Mouse (Mus musculus) heart, embryonic 11.5 days (tissue): ENCODE measurements at regions not wholly inside any gene's neighbourhood (a gene's known extent, or its start where the extent isn't known, plus 50 kb on each side); places are given as distances from the start of the nearest gene placed in this dataset.

Experiments
- ATAC-seq: fragments of 200-750 bp; cut with Nextera tagmentation; replicated peaks from 2 replicates; pipeline ENCODE4 v1.8.0; 2017; ENCODE audit warnings: moderate library complexity; ENCODE audit not compliant: insufficient number of reproducible peaks, low FRiP score, low TSS enrichment
- H3K27ac ChIP-seq: fragments of 300-500 bp; sonication (generic); 2 replicates; pipeline ENCODE4 v1.5.1; 2014; ENCODE audit warnings: mild to moderate bottlenecking, low read depth, low read length
- H3K27me3 ChIP-seq: fragments of 300-500 bp; sonication (generic); 2 replicates; pipeline ENCODE4 v1.6.1; 2014; ENCODE audit warnings: mild to moderate bottlenecking, low read length, mixed read lengths; ENCODE audit not compliant: control insufficient read depth, insufficient read depth
- H3K36me3 ChIP-seq: fragments of 300-500 bp; sonication (generic); 2 replicates; pipeline ENCODE4 v1.6.1; 2014; ENCODE audit warnings: mild to moderate bottlenecking, low read length, moderate library complexity, mixed read lengths; ENCODE audit not compliant: control insufficient read depth, insufficient read depth
- H3K4me1 ChIP-seq: fragments of 300-500 bp; sonication (generic); 2 replicates; pipeline ENCODE4 v1.6.1; 2014; ENCODE audit warnings: low read length; ENCODE audit not compliant: control insufficient read depth, insufficient read depth
- H3K4me2 ChIP-seq: fragments of 300-500 bp; sonication (generic); 2 replicates; pipeline ENCODE4 v1.6.1; 2014; ENCODE audit warnings: mild to moderate bottlenecking, moderate library complexity
- H3K4me3 ChIP-seq: fragments of 300-500 bp; sonication (generic); 2 replicates; pipeline ENCODE4 v1.5.1; 2014; ENCODE audit warnings: low read depth, low read length
- H3K9ac ChIP-seq: fragments of 300-500 bp; sonication (generic); 2 replicates; pipeline ENCODE4 v1.6.1; 2014; ENCODE audit warnings: mild to moderate bottlenecking, low read depth, low read length, moderate library complexity
- H3K9me3 ChIP-seq: fragments of 300-500 bp; sonication (generic); replicated peaks from 2 replicates; pipeline ENCODE4 v1.6.1; 2016; ENCODE audit warnings: low read length; ENCODE audit not compliant: control insufficient read depth
- WGBS: fragments of 180-500 bp; shearing (Covaris S2); extraction: QIAGEN DNeasy Blood & Tissue Kit; methylation state at CpG from one replicate; pipeline ENCODE4 v1.1.7; 2014; ENCODE audit not compliant: insufficient replicate concordance; 5-methylcytosine and 5-hydroxymethylcytosine counted together

DNA sequence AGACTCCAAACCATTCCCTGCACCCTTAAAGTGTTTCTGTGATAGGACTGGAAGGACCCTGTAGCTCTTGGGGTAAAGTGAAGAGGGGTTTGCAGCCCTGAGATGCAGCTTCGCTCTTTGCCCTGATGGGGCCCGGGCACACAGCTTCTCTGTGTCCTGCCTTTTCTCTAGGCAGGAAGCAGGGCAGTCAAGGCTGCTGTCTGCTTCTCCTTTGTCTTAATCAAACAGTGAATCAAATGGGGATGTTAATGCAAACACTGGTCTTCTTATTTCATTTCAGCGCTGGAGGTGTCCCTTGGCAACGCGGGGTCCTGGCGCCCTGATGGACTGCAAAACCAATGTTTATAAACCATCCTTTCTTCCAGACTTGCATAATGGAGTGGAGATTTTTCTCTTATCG, 200.6 kb upstream of the Tle4 start:
- Histone ChIP-seq H3K4me3 (no peak overlapping the region), H3K27me3 (peaks cover 42% of the 10 kb centered on the region), H3K27ac (no peak overlapping the region), H3K9ac (no peak overlapping the region), H3K4me2 (no peak overlapping the region), H3K4me1 (no peaks in the 10 kb centered on the region), H3K36me3 (no peaks in the 10 kb centered on the region), H3K9me3 (no peaks in the 10 kb centered on the region)
- no peak for ATAC-seq
- WGBS: 70% methylated on average over 7 of the region's 7 CpGs

DNA sequence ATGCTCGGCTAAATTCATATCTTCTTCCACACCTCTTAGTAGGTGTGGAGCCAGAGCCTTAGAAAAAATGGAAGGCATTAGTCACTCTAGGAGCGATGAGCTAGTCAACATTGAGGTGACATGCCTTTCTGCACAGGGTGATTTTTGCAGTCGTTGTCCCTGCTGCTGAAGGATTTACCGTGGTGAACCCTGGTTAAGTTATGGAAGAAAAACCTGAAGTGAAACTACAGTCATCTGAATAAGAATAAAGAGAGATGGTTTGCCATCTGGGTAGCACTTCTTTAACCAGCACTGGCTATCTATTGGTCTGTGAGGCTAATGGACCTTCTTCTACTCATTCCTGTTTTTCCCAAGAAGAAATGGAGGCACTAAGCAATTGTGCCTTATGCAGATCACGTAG, 198.1 kb upstream of the Tle4 start:
- WGBS: 81% methylated on average over 5 of the region's 5 CpGs
- no peak for ATAC-seq
- Histone ChIP-seq H3K27me3 (peaks cover 49% of the 10 kb centered on the region), H3K4me3 (no peak overlapping the region), H3K9ac (no peak overlapping the region), H3K27ac (no peak overlapping the region), H3K4me2 (no peak overlapping the region), H3K36me3 (no peaks in the 10 kb centered on the region), H3K9me3 (no peaks in the 10 kb centered on the region), H3K4me1 (no peaks in the 10 kb centered on the region)

- H3K36me3 ChIP-seq: no peaks in the 10 kb centered on the region
- peaks cover 20% of the 10 kb centered on the region for H3K27me3 ChIP-seq
- H3K4me2 ChIP-seq: no peak overlapping the region
- no peak overlapping the region for H3K4me3 ChIP-seq
- peaks cover 4% of the 10 kb centered on the region; the same call in 1 of the 2 replicates for H3K4me1 ChIP-seq
- no peak overlapping the region for H3K27ac ChIP-seq
- no peak overlapping the region for H3K9ac ChIP-seq
- no peaks in the 10 kb centered on the region for H3K9me3 ChIP-seq
- ATAC-seq: no peak
- WGBS: 81% methylated on average over 1 of the region's 1 CpGs
Observed at GRCm38 (mm10) chr19:14789992-14790391, 192.1 kb upstream of the Tle4 start.

GRCm38 (mm10) chr19:14788630-14789029, 190.8 kb upstream of the Tle4 start:
- H3K4me3 ChIP-seq: no peak overlapping the region
- H3K4me1 ChIP-seq: peaks cover 4% of the 10 kb centered on the region; the same call in 1 of the 2 replicates
- WGBS: 81% methylated on average over 4 of the region's 4 CpGs
- H3K9me3 ChIP-seq: no peaks in the 10 kb centered on the region
- no peak for ATAC-seq
- no peak overlapping the region for H3K27ac ChIP-seq
- H3K9ac ChIP-seq: no peak overlapping the region
- H3K27me3 ChIP-seq: peaks cover 16% of the 10 kb centered on the region
- no peak overlapping the region for H3K4me2 ChIP-seq
- no peaks in the 10 kb centered on the region for H3K36me3 ChIP-seq

DNA sequence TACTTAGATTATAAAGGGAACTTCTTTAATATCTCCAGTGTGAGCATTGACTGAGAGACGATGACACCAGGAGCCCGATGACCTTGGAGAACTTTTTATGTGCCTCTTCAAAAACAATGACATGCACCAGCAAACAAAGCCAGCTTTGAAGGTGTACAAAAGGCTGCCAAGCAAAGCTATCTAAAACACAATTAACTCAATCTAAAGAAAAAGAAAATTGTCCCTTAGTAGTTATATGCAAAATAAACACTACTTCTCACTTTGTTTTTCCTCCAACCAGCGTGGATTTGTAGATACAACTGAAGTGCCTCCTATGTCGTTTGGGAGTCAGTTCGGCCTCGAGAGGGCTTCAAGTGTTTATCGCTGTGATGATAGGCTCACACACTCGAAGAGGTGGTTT, 189.0 kb upstream of the Tle4 start:
- no peak overlapping the region for H3K27ac ChIP-seq
- H3K4me1 ChIP-seq: peaks cover 4% of the 10 kb centered on the region; the same call in 1 of the 2 replicates
- H3K4me2 ChIP-seq: no peak overlapping the region
- 55% methylated on average over 8 of the region's 8 CpGs for WGBS
- no peaks in the 10 kb centered on the region for H3K36me3 ChIP-seq
- no peak overlapping the region for H3K4me3 ChIP-seq
- H3K9me3 ChIP-seq: no peaks in the 10 kb centered on the region
- H3K9ac ChIP-seq: no peak overlapping the region
- ATAC-seq: no peak
- peaks cover 6% of the 10 kb centered on the region; the same call in 1 of the 2 replicates for H3K27me3 ChIP-seq

DNA sequence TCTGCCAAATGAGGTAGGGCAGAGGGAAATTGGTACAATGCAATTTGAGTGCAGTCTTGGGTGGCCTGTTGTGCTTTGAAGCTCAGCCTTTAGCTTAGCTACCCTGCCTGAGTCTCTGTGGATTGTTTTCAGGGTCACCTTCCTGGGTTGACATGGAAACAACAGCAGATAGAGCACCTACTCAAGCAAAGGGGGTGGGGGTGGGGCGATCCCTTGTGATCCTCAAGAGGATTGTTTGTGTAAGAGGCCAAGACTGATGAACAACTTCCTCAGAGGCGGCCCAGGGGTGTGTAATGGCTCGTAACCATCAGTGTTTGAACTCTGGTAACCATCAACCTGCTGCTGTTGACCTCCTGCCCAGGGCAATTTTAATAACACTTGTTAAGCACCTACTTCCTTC, 187.8 kb upstream of the Tle4 start:
- 21% methylated on average over 3 of the region's 3 CpGs for WGBS
- ATAC-seq: no peak
- no peak overlapping the region for H3K4me3 ChIP-seq

GRCm38 (mm10) chr19:14777709-14778108, 179.9 kb upstream of the Tle4 start:
- Histone ChIP-seq H3K4me2 (no peak overlapping the region), H3K9me3 (no peaks in the 10 kb centered on the region), H3K4me1 (no peaks in the 10 kb centered on the region), H3K9ac (no peak overlapping the region), H3K36me3 (no peaks in the 10 kb centered on the region), H3K27ac (no peak overlapping the region), H3K4me3 (no peak overlapping the region), H3K27me3 (no peaks in the 10 kb centered on the region)
- no peak for ATAC-seq
- 31% methylated on average over 7 of the region's 7 CpGs for WGBS

More for the DNA sequence above, 187.8 kb upstream of the Tle4 start:
- H3K4me2 ChIP-seq: no peak overlapping the region
- H3K4me1 ChIP-seq: peaks cover 4% of the 10 kb centered on the region; the same call in 1 of the 2 replicates
- no peak overlapping the region for H3K9ac ChIP-seq
- no peak overlapping the region for H3K27ac ChIP-seq
- no peaks in the 10 kb centered on the region for H3K9me3 ChIP-seq
- H3K27me3 ChIP-seq: peaks cover 6% of the 10 kb centered on the region; the same call in 1 of the 2 replicates
- no peaks in the 10 kb centered on the region for H3K36me3 ChIP-seq

- no peak overlapping the region for H3K9ac ChIP-seq
- no peaks in the 10 kb centered on the region for H3K4me1 ChIP-seq
- H3K27me3 ChIP-seq: no peaks in the 10 kb centered on the region
- no peaks in the 10 kb centered on the region for H3K36me3 ChIP-seq
- no peak for ATAC-seq
- 0 out of 2 replicates have a peak overlapping the region, but pooled peaks have one; percentile 3 for H3K4me2 ChIP-seq
- H3K27ac ChIP-seq: no peak overlapping the region
- WGBS: 5% methylated on average over 10 of the region's 10 CpGs
- H3K4me3 ChIP-seq: no peak overlapping the region
- no peaks in the 10 kb centered on the region for H3K9me3 ChIP-seq
Observed at GRCm38 (mm10) chr19:14777198-14777597, 179.3 kb upstream of the Tle4 start.

GRCm38 (mm10) chr19:14776791-14777190, 178.9 kb upstream of the Tle4 start:
- WGBS: 59% methylated on average over 5 of the region's 5 CpGs
- Histone ChIP-seq H3K27ac (no peak overlapping the region), H3K4me3 (no peak overlapping the region), H3K4me2 (no peak overlapping the region), H3K27me3 (no peaks in the 10 kb centered on the region), H3K4me1 (no peaks in the 10 kb centered on the region), H3K9ac (no peak overlapping the region), H3K36me3 (no peaks in the 10 kb centered on the region), H3K9me3 (no peaks in the 10 kb centered on the region)
- no peak for ATAC-seq
